Mouse (Mus musculus) frontal cortex, postnatal 14 days (tissue): ENCODE data around the gene Olfr406.

Source experiments
- DNase-seq, 2 experiments: peaks; one replicate each; pipeline ENCODE4 v3.0.0; 2022; ENCODE audit warnings: low spot score in 2 of 2

Olfr406 gene

GRCm38 (mm10) chr11:74259508-74259907 lies at the start of gene Olfr406:
Olfr406 (plus strand) TSS chr11:74259808.
- no peak for DNase-seq

- DNase-seq, result no peak
Observed at GRCm38 (mm10) chr11:74211279-74211678, 48.3 kb upstream of the Olfr406 start, which contains the start of gene Olfr43. Olfr43 (minus strand) TSS chr11:74211379.

GRCm38 (mm10) chr11:74241201-74241600 lies 18.4 kb upstream of the Olfr406 start:
- no peak for DNase-seq

- no peak for DNase-seq
Observed at GRCm38 (mm10) chr11:74283436-74283835, 23.8 kb downstream of the Olfr406 start, which contains the start of gene Olfr59. Olfr59 (plus strand) TSS chr11:74283736.

- no peak for DNase-seq
Observed at GRCm38 (mm10) chr11:74287256-74287655, 27.6 kb downstream of the Olfr406 start.
